Mouse (Mus musculus) limb, embryonic 12.5 days (tissue): ENCODE measurements around the gene Cpsf3. TPM values are rescaled to one million over a fixed set of nuclear protein-coding genes. Genes with fewer than 3 reads are reported as not detected.

Source experiments
- ATAC-seq: fragments of 200-750 bp; cut with Nextera tagmentation; 2 replicates; pipeline ENCODE4 v1.8.0; 2017; ENCODE audit warnings: low read depth, moderate TSS enrichment; ENCODE audit not compliant: insufficient number of reproducible peaks, insufficient read depth, low FRiP score, low TSS enrichment
- H3K27ac ChIP-seq: fragments of 300-500 bp; sonication (generic); 2 replicates; pipeline ENCODE4 v1.5.1; 2016; ENCODE audit warnings: mild to moderate bottlenecking, moderate library complexity
- H3K27me3 ChIP-seq: fragments of 300-500 bp; sonication (generic); 2 replicates; pipeline ENCODE4 v1.6.1; 2016; ENCODE audit warnings: mild to moderate bottlenecking, moderate library complexity
- H3K36me3 ChIP-seq: fragments of 300-500 bp; sonication (generic); 2 replicates; pipeline ENCODE4 v1.6.1; 2016; ENCODE audit warnings: mild to moderate bottlenecking, moderate library complexity
- H3K4me1 ChIP-seq: fragments of 300-500 bp; sonication (generic); replicated peaks from 2 replicates; pipeline ENCODE4 v1.6.1; 2016
- H3K4me2 ChIP-seq: fragments of 300-500 bp; sonication (generic); 2 replicates; pipeline ENCODE4 v1.6.1; 2016; ENCODE audit warnings: mild to moderate bottlenecking, moderate library complexity
- H3K4me3 ChIP-seq: fragments of 300-500 bp; sonication (generic); replicated peaks from 2 replicates; pipeline ENCODE4 v1.5.1; 2016; ENCODE audit warnings: mild to moderate bottlenecking
- H3K9ac ChIP-seq: fragments of 300-500 bp; sonication (generic); replicated peaks from 2 replicates; pipeline ENCODE4 v1.6.1; 2016; ENCODE audit warnings: mild to moderate bottlenecking, moderate library complexity
- H3K9me3 ChIP-seq: fragments of 300-500 bp; sonication (generic); 2 replicates; pipeline ENCODE4 v1.6.1; 2016; ENCODE audit warnings: mild to moderate bottlenecking, moderate library complexity
- WGBS: fragments of 180-500 bp; shearing (Covaris S2); methylation state at CpG from one replicate; pipeline ENCODE4 v1.1.7; 2016; 5-methylcytosine and 5-hydroxymethylcytosine counted together
- polyA plus RNA-seq: library from polyadenylated mRNA; unstranded; fragments of >200 nt; fragmentation: Nextera tagmentation; extraction: Ambion mirVana; gene quantifications from 2 replicates; pipeline ENCODE4 v1.2.1, GENCODE M21; 2016

Gene Cpsf3
- polyA plus RNA-seq, 1 experiment from 2014 or later, result 121 TPM

DNA sequence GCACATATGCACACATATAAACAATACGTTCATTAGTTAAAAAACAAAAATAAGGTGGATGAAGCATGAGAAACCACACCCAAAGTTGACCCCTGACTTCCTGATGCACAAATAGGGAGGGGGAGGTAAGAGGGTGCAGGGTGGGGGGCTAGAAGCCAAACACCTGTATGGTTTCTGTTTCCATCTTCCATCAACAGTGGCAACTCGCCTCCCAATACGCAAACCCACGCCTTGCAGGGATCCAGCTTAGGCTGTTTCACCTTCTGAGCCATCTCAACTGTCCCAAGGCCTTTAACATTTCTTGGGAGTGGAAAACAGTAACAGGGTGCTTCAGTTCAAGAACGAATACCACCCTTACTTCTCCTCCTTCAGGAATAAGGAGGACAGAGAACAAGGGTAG is 52.0 kb downstream of the Cpsf3 start:
- Histone ChIP-seq H3K9me3 (no peaks in the 10 kb centered on the region), H3K36me3 (peaks cover 77% of the 10 kb centered on the region), H3K9ac (no peak overlapping the region), H3K4me2 (no peak overlapping the region), H3K27me3 (no peaks in the 10 kb centered on the region), H3K4me3 (no peak overlapping the region), H3K27ac (no peak overlapping the region), H3K4me1 (no peaks in the 10 kb centered on the region)
- 92% methylated on average over 5 of the region's 5 CpGs for WGBS
- ATAC-seq, result no peak

DNA sequence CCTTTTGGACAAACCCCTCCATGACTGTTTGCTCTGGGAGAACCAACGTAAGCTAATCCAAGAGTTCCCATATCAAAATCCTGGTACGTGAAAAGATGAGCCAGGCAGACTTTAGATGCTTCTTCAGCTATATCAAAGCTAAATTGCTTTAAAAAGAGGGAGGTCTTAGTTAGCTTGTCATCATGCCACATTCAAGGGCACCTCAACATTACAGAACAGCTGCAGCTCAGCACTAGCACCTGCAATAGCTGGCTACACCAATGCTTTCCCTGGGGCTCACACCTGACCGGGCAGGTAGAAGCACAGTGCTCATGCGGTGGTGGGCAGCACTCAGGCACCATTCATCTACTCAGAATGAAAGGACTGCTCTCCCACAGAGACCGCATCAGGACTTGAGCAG is 55.5 kb downstream of the Cpsf3 start:
- ATAC-seq, result no peak
- Histone ChIP-seq H3K4me1 (no peaks in the 10 kb centered on the region), H3K9ac (no peak overlapping the region), H3K4me2 (no peak overlapping the region), H3K4me3 (no peak overlapping the region), H3K27ac (no peak overlapping the region), H3K27me3 (no peaks in the 10 kb centered on the region), H3K9me3 (no peaks in the 10 kb centered on the region), H3K36me3 (peaks cover 68% of the 10 kb centered on the region)
- WGBS, result 95% methylated on average over 5 of the region's 5 CpGs

DNA sequence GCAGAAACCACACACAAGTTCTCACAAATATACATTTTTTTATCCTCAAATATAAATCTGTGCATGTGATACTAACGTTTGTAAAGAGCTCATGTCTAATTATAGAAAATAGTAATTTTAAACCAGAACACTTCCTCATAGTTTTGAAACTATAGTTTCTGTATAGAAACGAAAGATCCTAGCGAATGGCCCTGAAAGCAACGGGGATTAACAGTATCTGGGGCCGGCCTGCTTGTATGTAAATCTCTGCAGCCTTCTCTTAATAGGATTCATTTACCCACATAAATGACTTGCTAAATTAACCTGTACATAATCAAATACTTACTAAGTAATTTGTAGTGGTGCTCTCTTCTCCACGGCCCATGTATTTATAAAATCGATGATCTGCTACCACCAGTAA is 61.8 kb downstream of the Cpsf3 start:
- Histone ChIP-seq H3K36me3 (peaks cover 74% of the 10 kb centered on the region), H3K27ac (no peak overlapping the region), H3K4me3 (no peak overlapping the region), H3K9me3 (no peaks in the 10 kb centered on the region), H3K9ac (no peak overlapping the region), H3K4me2 (no peak overlapping the region), H3K4me1 (no peaks in the 10 kb centered on the region), H3K27me3 (no peaks in the 10 kb centered on the region)
- WGBS, result 90% methylated on average over 7 of the region's 7 CpGs
- no peak for ATAC-seq

DNA sequence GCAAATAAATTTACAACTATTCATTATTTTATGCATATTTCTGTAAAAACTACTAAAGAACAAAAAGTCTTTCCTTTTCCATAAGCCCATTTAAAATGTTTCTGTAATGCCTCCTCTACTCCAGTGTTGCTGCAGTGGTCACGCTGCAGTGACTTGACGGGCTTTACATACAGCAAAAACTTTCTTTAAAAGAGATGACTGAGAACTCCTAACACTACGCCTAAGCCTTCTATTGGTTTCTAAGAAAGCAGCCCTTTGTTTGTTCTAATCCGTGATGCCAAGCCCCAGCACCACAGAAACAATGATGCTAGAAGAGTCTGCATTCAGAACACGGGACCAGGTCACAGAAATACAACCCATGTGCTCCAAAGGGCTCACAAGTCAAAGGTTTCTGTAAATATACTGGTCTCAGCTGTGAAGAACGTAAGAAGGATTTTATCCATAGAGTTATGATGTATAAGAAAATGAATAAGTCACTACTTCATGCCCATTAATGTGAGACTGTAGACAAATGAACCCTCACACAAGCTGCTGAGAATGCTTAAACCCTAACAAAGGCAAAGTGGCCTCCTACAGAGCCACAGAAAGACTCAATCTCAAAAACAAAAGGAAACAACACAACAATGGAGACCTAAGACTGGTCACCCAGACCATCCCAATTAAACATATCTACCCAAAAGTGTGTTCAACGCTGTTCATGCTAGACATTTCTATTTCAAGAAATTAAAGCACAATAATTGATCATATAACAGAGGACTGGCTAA is 65.1 kb downstream of the Cpsf3 start:
- Histone ChIP-seq H3K4me3 (no peak overlapping the region), H3K36me3 (peaks cover 76% of the 10 kb centered on the region), H3K9me3 (no peaks in the 10 kb centered on the region), H3K4me2 (no peak overlapping the region), H3K27me3 (no peaks in the 10 kb centered on the region), H3K4me1 (no peaks in the 10 kb centered on the region), H3K27ac (no peak overlapping the region), H3K9ac (no peak overlapping the region)
- no peak for ATAC-seq
- 85% methylated on average over 7 of the region's 7 CpGs for WGBS

DNA sequence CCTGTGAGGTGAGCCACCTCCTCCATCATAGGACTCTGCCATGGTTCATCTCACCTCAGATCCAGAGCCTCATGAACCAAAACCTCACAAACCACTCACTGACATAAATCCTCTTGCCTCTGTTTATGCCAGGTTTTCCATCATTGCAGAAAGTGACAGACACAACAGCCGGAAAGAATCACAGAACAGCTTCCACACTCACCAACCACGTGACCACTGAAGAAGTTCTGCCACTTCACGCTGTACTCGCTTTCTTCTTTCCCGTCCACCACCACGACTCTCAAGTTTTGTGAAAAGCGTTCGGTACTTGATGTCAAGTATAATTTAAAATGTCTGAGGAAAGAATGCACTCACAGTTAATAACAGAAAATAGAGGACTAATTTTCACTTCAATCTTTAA is 68.5 kb downstream of the Cpsf3 start:
- Histone ChIP-seq H3K27ac (no peak overlapping the region), H3K4me2 (no peak overlapping the region), H3K4me1 (no peaks in the 10 kb centered on the region), H3K4me3 (no peak overlapping the region), H3K9me3 (no peaks in the 10 kb centered on the region), H3K9ac (no peak overlapping the region), H3K27me3 (no peaks in the 10 kb centered on the region), H3K36me3 (peaks cover 66% of the 10 kb centered on the region)
- no peak for ATAC-seq
- WGBS, result 95% methylated on average over 8 of the region's 8 CpGs

DNA sequence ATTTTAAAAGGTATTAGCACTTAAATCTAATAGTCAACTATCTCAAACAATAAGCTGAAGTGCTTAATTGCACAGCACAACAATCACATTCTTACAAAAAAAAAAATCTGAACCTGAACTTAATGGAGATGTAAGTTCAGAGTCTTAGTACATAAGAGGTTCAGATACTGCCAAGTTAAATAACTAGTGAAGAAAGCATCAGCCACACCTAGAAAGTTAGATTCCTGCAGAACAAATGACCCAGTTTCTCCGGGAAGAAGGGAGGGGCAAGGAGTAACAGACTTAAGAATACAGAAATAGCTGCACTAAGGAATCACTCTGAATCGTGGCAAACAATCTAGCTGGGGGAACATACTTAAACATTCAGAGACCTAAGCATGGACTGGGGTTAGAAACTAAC is 77.5 kb downstream of the Cpsf3 start:
- H3K27me3 ChIP-seq, result no peaks in the 10 kb centered on the region
- H3K27ac ChIP-seq, result no peak overlapping the region
- peaks cover 17% of the 10 kb centered on the region; the same call in 1 of the 2 replicates for H3K36me3 ChIP-seq
- 87% methylated on average over 2 of the region's 2 CpGs for WGBS
- H3K9ac ChIP-seq, result no peak overlapping the region
- H3K9me3 ChIP-seq, result no peaks in the 10 kb centered on the region
- H3K4me3 ChIP-seq, result no peak overlapping the region
- no peak overlapping the region for H3K4me2 ChIP-seq
- no peak for ATAC-seq
- H3K4me1 ChIP-seq, result no peaks in the 10 kb centered on the region

DNA sequence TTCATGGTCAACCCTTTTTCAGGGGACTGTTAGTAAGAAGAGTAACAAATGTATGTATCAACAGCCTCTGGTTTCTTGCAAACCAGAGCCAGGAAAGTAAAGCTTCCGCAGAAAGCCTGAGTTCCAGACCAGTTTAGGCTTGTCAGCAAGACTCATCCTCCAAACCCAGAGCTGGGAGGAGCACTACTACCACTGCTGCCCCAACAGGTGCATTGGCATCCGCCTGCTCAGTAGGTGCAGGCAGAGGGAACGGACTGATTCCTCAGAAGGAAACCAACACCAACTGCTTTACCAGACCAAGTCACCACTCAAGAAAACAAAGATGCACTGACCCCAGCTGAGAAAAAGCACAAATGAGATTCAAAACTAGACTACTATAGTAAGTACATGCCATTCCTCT is 78.0 kb downstream of the Cpsf3 start:
- no peak overlapping the region for H3K4me2 ChIP-seq
- no peaks in the 10 kb centered on the region for H3K9me3 ChIP-seq
- no peak for ATAC-seq
- H3K4me1 ChIP-seq, result no peaks in the 10 kb centered on the region
- no peak overlapping the region for H3K27ac ChIP-seq
- no peaks in the 10 kb centered on the region for H3K27me3 ChIP-seq
- 85% methylated on average over 3 of the region's 3 CpGs for WGBS
- no peak overlapping the region for H3K9ac ChIP-seq
- H3K4me3 ChIP-seq, result no peak overlapping the region
- peaks cover 17% of the 10 kb centered on the region; the same call in 1 of the 2 replicates for H3K36me3 ChIP-seq

Other genes starting within 250 kb of the Cpsf3 start
- gene Itgb1bp1, start 893 bp downstream of the Cpsf3 start, polyA plus RNA-seq, result 43.7 and 48.2 TPM in 2 replicates
- 62.7 and 68.9 TPM in 2 replicates for gene Iah1, start 31.0 kb downstream of the Cpsf3 start, polyA plus RNA-seq
- gene Adam17, start 88.2 kb downstream of the Cpsf3 start, polyA plus RNA-seq, result 47.6 and 49.7 TPM in 2 replicates
- gene Ywhaq, start 132.2 kb downstream of the Cpsf3 start, polyA plus RNA-seq, result 791 and 812 TPM in 2 replicates